Mouse (Mus musculus) small intestine, adult 2 months (tissue): ENCODE measurements around the gene Fbxo42.

ENCODE experiments used
- CTCF ChIP-seq: fragments of 200-500 bp; IDR thresholded peaks from 2 replicates; pipeline ENCODE4 v1.5.1; 2012; ENCODE audit warnings: low read depth, mild to moderate bottlenecking, control low read depth, inconsistent platforms, low read length, moderate library complexity, mixed read lengths; ENCODE audit not compliant: insufficient replicate concordance, insufficient read length; ENCODE audit errors: extremely low read depth
- POLR2A ChIP-seq: fragments of 200-500 bp; IDR thresholded peaks from 2 replicates; pipeline ENCODE4 v1.6.1; 2012; ENCODE audit warnings: low read depth, mild to moderate bottlenecking, control low read depth, inconsistent platforms, low read length, moderate library complexity

DNA sequence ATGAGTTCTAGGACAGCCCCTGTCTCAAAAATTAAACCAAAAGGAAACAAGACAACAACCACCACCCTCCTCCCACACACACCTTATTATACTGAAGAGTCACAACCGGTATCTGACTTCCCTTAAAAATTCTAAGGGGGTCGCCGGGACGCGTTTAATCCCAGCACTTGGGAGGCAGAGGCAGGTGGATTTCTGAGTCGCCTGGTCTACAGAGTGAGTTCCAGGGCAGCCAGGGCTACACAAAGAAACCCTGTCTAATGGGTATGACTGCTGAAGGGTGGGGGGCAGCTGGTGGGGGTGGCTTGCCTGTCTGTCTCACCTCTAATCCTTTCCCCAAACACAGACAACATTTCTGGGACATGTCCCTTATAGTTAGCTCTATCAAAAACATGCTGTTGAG lies 6.7 kb upstream of the Fbxo42 start:
- TF ChIP-seq CTCF (no peak), POLR2A (no peak)
